Mouse (Mus musculus) gastrocnemius, postnatal 10 days (tissue): ENCODE results near the gene H3f3a. TPM values are rescaled to one million over a fixed set of nuclear protein-coding genes. Genes with fewer than 3 reads are reported as not detected.

Source experiments
- DNase-seq: peaks from one replicate; pipeline ENCODE4 v3.0.0; 2021; ENCODE audit warnings: mixed read lengths
- total RNA-seq, 2 experiments: library from RNA; stranded (reverse); gene quantifications; 2 replicates each; pipeline ENCODE4 v1.2.3; 2021

H3f3a gene
- total RNA-seq, 2 experiments from 2014 or later, result 573 to 601 TPM

DNA sequence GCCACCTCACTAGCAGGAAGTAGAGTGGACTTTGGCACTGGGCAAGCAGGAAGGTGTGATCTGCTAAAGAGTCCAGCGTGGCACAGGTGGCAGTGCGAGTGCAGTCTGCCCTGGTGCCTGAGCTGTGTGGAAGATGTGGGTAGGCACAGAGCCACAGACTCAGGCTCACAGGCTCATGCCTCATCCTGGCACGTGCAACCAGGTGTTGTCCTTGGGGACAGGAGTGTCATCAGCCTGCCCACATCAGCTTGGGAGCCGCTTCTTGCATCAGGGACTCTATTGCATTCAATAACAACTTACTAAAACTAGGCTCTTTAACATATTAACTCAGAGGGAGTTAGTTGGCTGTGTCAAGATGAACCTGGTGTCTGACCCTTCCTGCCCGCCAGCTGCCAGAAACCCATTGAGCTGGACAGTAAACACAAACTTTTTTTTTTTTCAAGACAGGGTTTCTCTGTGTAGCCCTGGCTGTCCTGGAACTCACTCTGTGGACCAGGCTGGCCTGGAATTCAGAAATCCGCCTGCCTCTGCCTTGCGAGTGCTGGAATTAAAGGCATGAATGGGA, 55.7 kb downstream of the H3f3a start:
- no peak for DNase-seq

DNA sequence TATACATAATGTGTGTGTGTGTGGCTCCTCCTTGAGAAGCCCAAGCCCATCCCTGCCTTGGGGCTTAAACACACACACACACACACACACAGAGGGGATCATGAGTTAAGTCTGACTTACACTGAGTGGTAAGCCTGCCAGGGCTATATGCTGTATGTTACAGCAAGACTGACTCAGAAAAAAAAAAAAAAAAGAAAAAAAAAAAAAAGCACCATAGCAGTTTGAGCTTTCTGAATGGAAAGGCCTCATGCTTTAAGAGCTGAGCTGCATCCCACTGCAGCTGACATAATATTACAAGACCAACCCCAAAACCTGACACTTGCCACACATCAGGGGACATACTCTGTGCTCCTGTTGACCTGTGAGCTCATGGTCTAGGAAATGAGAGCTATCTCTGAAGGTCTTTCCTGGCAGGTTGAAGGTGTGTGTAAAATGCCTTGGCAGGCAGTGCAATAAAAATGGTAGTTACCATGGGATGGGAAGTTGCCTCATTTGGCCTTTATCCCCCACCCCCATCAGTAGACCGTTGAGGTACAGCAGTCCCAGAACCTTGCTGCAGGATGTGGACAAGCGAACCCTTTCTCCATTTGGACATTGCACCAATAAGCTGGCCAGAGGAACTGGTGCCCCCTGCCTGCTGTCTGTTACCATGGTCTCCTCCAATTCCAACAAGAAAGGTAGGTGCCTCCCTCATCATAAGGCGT, 56.3 kb downstream of the H3f3a start:
- DNase-seq, result no peak

DNA sequence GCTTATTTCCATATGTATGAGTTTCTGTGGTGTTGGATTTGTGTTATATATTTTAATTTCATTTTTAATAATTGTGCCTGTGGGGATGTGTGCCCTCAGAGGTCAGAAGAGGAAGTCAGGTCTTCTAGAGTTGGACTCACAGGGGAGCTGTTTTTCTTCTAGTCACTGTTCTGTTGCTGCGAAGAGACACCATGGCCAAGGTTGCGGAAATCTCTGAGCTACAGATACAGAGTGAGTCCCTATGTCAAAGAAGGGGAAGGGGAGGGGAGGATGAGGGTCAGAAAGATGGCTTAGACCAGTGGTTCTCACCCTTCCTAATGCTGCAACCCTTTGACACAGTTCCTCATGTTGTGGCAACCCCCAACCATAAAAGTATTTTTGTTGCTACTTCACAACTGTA, 57.0 kb downstream of the H3f3a start:
- DNase-seq, result no peak

DNA sequence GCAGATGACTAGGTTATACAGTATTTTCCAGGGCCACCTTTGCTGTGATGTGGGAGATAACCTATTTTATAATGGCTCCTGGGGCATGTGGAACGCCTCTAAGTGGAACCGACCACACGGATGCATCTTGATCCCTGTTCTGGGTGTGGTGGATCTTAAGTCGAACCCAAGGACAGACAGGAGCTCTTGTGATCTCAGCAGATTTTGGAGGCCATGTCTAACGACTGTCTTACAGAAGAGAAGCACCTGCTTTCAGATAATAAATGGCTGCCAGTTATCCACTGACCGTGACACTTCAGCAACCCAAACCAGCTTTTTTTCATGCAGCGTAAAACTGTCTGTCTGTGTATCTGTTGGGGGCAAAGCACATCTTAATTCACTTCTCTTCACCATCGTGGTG, 59.4 kb downstream of the H3f3a start:
- DNase-seq, result no peak

DNA sequence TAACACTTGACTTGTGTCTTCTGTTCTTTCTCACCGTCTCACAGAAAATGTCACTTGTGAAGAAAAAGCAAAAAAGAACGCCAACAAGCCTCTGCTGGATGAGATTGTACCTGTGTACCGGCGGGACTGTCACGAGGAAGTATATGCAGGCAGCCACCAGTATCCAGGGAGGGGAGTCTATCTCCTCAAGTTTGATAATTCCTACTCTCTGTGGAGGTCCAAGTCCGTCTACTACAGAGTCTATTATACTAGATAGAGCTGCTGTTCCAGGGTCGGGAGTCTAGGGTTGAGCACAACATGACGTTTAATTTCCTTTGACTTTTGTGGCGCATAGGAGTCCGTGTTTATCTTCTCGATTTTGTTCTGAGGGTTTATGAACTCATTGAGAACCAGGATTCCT, 61.6 kb downstream of the H3f3a start:
- no peak for DNase-seq

Other genes starting within 250 kb of the H3f3a start
- 10 to 100 TPM; 58.0 to 63.8 TPM for gene Parp1, start 245.0 kb downstream of the H3f3a start, total RNA-seq
- gene Lin9, start 172.8 kb downstream of the H3f3a start, total RNA-seq, result 1 to 10 TPM; 5.0 to 5.8 TPM
- not detected for gene Mixl1, start 116.9 kb downstream of the H3f3a start, total RNA-seq
- gene Acbd3, start 87.9 kb downstream of the H3f3a start, total RNA-seq, result 10 to 100 TPM; 22.0 to 27.7 TPM
- gene Sde2, start 37.2 kb upstream of the H3f3a start, total RNA-seq, result 10 to 100 TPM in 1 of 2 experiments, 1 to 10 TPM in 1; 8.7 to 11.4 TPM
- not detected for gene Lefty2, start 79.2 kb upstream of the H3f3a start, total RNA-seq
- 10 to 100 TPM; 19.9 to 20.6 TPM for gene Pycr2, start 90.3 kb upstream of the H3f3a start, total RNA-seq
- gene Lefty1, start 121.1 kb upstream of the H3f3a start, total RNA-seq, result 1 to 10 TPM in 1 of 2 experiments, under 1 TPM in 1; 0.59 to 1.2 TPM
- 10 to 100 TPM; 13.2 to 16.2 TPM for gene Tmem63a, start 128.4 kb upstream of the H3f3a start, total RNA-seq
- 10 to 100 TPM; 15.8 to 17.6 TPM for gene Ephx1, start 207.0 kb upstream of the H3f3a start, total RNA-seq
- gene 9130409I23Rik, start 237.3 kb upstream of the H3f3a start, total RNA-seq, result not detected